Mouse (Mus musculus) granulocyte monocyte progenitor cell, adult 5-6 weeks (primary cell): ENCODE data around the gene Clec16a. TPM values are rescaled to one million over a fixed set of nuclear protein-coding genes. Genes with fewer than 3 reads are reported as not detected.

Experiments used
- ATAC-seq: replicated peaks from 2 replicates; pipeline ENCODE4 v1.8.0; 2016; ENCODE audit warnings: mild to moderate bottlenecking, moderate TSS enrichment, inconsistent platforms; ENCODE audit not compliant: poor library complexity, severe bottlenecking
- total RNA-seq, 2 experiments: library from RNA; stranded (forward) in 1 of 2; stranded (reverse) in 1 of 2; fragments of 200-712, 200-1000 nt in 1 of 2; fragments of >200 nt in 1 of 2; fragmentation: Nextera tagmentation in 1 of 2; gene quantifications; 2 replicates each; pipeline ENCODE4 v1.2.3; 2014 to 2017

Gene Clec16a
- total RNA-seq, 2 experiments from 2014 or later = 14.3 to 19.6 TPM

DNA sequence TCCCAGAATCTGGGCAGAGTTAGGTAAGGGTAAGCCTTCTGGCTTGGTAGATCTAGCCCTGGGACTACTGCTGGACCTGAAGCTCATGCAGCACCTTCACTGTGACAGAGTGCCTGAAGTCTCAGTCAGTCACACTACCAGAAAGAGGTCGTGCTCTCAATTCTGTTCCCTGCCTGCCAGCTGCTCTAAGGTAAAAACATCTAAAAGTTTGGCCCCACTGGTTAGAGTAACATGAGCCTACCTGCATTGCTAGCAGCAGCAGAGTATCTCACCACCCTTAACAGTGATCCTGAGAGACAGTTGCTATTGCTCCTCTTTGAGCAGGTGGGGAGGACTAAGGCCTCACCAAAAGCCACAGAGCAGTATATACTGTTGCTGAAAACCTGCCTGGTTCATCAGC is 160.3 kb downstream of the Clec16a start:
- no peak for ATAC-seq

DNA sequence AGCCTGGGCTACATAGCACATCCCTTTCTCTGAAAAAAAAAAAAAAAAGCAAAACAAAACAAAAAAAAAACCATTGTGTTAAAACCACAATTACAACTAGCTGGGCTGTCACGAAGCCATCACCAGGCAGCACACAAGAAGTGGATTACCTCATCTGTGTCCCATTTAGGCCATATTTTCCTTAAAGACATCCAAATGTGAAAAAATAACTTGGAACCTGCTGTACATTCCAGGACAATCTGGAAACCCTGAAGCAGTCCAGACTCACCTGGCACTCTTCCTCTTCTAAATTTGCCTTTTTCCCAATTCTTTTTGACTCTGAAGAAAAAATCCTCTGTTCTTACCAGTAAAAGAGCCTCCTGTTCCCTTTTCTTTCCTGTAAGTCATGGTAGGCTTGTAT is 166.4 kb downstream of the Clec16a start:
- no peak for ATAC-seq

DNA sequence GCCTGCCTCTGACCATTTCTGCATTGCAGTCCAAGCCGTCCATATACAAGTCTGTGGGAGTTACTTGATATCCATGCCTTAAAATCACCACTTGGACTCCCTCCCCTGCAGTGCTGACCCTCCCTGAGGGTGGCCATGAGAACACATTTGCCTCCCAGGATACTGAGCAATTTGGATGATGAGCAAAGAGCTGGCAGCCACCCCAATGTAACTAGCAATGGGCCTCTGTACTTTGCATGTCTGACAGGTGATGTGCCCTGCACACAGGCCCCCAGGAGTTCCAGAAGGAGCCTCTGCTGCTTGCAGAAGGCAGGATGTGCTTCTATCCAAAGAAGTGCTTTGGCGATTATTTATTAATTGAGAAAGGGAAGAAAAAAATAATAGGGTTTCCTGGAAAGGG is 167.9 kb downstream of the Clec16a start:
- ATAC-seq = no peak

DNA sequence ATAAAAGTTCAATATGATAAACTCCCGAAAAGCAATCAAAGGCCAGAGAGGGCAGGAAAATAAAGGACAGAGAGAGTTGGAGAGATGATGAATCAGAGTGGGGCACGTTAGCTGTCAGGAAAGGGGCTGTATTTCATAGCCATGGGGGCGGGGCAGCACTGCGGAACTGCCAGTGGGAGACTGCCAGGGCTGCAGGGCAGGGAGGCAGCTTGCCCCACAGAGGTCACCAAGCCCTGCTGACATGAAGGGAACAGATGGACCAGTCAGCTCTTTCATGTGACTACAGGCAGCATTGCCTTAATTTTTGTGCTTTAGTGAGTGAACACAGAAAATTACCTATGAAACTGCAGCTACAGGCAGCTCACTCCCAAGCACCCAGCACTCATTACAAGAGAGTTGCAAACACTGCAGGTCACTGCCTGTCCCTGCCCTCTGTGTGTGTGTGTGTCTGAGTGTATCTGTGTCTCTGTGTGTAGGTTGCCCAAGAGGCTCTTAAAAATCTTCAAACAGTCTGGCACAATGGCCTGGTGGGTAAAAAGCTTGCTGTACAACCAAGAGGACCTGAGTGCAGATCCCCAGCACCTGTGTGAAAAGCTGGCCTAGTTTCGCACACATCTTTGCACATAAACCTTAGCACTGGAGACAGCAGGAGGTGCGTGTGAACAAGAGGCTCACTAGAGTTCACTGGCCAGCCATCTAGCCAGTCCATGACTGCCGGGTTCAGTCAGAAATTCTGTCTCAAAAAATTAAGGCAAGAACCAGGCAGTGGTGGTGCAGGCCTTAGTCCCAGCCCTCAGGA is 168.5 kb downstream of the Clec16a start:
- ATAC-seq = peak; percentile 81

DNA sequence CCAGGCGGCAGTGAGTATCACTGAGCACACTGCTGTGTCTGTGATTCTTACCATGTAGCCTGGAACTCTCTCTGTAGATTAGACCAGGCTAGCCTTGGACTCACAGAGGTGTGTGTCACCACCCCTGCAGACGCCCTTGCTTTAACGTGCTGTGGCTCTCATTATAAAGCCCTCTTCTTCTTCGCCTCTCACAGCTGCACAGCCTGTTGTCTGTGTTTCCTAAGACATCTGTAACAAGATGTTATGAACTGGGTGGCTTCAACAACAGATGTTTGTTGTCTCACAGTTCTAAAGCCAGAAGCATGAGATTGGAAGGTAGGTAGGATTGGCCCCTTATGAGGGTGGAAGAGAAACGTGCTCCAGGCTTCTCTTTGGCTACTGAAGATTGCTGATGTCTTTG is 170.1 kb downstream of the Clec16a start:
- no peak for ATAC-seq

DNA sequence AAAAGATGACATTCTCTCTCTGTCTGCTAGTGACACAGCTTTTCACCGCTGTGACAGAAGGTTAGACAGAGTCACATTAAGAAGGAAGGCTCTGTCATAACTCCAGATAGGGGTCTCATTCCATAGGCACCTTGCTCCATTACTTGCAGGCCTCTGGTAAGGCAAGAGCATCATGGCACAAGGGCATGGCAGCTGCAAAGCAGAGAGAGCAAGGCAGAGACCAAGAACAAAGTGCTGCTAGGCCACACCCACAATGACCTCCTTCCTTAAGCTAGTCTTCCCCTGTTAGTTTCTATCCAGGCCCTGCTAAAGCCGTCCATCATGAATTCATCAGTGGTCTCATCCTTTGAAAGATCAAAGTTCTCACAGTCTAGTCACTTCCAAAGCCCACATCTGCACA is 170.5 kb downstream of the Clec16a start:
- ATAC-seq = no peak

DNA sequence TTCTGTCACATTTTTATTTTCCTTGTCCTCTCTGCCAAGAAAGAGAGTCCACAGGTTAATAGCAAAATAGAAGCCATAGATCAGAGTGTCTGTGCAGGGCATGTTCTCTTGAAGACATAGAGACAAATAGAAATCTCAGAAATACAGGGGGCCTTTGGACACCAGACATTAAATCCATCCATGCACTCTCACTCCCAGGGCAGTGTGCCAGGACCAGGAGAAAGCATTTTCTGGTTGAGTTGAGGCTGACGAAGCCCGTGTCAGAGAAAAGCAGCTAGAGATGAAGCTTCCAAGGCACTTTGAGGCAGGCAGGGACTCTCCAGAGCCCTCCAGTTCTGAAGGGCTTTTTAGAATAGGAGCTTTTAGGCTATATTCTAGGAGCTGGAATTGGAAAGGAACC is 171.6 kb downstream of the Clec16a start:
- ATAC-seq = no peak

DNA sequence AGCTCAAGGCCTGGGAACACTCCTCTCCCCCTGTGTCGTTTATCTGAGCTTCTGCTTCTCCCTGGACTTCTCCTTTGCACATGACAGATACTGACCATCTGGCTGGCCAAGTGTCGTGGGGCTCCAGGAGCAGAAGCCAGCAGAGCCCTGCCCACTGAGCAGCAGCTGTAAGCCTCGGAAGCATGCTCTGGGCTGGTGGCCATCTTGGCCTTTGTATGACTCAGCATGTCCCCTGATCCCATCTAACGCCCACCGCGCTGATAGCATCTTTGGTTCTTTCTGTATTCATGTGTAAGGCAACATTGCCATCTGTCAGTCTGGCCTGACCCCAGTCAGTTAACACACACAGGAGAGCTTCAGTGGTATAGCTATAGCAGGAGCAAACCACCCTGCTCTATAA is 174.8 kb downstream of the Clec16a start:
- ATAC-seq = no peak

DNA sequence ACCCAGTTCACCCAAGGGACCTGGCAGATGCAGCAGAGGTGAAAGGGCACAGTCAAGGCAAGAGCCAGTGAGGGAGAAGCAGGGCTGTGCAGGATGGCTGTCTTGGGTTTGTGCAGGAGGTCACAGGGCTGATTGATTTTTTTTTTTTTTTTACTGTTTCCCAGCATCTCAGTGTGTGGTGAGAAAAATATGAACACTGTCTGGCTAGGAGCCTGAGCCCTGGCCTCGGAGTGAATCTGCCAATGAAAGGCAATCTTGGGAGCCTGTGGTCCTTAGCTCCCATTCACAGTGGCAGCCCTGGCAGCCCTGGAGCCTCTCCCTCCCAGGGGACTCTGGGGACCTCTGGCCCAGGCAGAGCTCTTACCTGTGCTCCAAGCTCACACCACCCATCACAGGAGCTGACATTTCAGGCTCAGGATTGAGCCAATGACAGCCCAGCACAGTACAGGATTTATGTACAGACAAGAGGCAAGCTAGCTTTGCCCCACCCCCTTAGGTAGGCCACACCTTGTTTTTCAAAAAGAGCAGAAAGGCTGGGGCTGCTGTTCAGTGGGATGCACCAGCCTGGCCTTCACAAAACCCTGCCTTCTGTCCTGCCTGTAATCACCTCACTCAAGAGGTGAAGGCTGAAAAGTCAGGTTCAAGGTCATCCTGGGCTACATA is 177.9 kb downstream of the Clec16a start:
- ATAC-seq = no peak

DNA sequence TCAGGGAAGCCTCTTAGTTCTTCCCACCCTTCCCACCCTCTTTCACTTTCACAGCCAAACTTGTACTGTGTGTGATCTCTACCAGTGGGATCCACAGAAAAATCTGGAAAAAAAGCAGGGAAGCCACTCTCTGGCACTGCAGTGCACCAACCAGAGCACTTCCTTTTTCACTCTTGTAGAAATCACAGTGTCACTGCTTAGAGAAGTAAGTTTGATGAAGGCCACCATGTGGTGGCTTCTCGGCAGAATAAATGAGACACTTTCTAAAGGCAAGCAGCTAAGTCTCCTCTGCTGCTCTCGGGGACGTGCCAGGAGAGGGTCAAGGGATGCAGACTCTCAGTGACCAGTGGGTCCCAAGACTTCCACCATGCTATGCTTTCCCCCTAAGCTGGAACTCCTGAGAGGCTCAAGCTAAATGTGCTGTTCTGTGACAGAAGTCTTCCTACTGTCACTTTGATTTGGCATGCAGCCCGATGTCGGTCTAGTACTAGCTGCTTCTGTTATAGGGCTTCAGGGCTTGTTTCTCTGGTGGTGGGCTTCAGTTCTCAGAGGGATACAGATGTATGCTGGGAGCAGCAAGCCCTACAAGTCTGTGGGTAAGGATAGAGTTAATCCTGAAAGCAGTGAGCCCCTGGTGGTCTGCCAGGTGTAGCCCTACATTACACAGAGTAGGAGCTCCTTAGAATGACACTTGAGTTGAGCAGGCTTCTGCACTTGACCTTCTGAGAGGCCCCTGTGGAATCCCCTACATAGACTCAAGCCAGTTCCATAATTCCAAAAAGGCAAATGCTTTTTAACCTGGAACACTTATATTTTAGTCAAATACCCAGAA is 178.9 kb downstream of the Clec16a start:
- ATAC-seq = peak; percentile 58

DNA sequence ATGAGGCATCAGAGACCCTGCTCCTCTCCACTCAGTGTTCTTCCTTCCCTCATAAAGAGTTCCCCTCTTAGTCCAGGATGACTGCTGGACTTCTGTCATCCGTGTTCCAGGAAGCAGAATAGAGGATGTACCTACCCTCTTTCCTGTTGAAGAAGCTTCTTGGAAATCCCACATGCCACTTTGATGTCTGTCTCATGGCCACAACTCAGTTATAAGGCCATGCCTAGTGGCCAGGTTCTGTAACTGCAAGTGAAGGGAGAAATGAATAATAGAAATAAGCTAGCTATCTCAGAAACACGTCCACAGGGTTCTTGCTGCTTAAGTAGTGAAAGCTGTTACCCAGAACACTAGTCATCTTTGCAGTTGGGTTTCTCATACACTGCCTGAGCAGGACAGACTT is 180.0 kb downstream of the Clec16a start:
- 0 out of 2 replicates have a peak, but pooled peaks have one; percentile 40 for ATAC-seq

DNA sequence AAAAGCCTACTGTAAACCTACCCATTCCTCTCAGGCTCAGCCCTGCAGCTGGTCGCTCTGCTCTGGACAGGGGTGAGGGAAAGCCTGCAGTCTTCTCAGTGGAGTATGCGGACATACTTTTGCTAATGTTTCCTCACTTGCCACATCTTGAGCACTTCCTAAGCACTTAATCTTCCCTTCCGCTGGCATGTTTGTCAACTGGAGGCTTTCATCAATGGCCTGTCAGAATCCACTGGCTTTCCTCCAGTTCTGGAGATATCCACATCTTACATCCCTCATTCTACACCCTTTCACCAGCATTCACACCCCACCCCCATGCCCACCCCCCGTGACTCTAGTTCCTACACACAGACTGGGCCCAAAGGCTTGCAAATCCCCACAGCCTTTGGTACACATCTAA is 182.5 kb downstream of the Clec16a start:
- no peak for ATAC-seq

DNA sequence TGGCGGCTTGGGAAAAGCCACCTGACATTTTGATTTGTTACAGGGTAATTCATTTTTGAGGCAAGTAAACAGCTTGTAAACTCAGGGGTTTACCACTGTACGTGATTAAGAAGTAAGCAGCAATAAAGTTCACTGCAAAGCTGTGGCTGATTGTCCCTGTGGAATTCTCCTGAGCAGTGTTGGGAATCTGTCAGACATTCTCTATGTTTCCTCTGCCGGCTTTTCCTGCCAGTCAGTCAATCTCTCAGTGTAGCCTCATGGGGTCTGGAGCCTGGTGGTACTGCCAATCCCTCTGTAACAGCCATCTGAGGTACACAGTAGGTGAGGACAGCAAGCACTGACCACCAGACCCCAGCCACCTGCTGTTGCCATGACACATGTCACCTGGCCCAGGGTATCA is 183.7 kb downstream of the Clec16a start:
- ATAC-seq = no peak

DNA sequence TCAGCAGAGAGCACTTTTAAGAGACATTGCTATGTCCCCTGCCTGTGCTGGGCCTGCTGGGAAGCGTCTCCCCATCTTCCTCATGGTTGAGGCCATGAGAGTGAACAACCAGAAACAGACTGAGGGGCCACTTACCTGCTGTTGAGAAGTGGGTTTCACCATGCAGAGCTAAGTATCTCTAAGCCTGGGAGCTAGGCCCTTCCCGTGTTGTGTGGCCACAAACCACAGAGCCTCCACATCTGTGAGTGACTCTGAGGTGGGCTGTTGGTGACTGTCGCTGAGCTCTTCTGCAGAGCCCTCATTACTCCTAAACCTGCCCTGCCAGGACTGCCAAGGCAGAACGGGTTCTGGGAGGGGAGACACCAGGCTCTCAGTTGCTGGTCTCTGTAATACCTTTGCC is 185.8 kb downstream of the Clec16a start:
- ATAC-seq = 0 out of 2 replicates have a peak, but pooled peaks have one; percentile 14

DNA sequence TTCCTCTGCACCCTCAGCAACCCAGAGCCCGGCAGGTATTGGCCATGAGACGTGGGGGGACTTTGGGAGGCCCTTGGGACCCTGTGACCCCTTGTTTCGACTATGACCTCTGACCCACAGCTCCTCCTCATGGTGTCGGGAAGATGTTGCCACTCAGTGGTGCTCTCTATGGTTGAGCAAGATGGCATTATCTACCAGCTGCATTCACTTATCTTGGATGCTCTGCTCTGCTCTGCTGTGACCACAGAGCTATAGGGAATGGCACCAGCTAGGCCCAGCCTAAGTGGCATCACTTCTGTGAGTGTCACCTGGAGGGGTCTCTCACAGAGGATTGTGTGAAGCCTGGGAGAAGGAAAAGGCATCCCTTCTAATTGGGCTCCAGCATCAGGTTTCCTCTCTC is 186.6 kb downstream of the Clec16a start:
- no peak; the same call in 1 of the 2 replicates for ATAC-seq

DNA sequence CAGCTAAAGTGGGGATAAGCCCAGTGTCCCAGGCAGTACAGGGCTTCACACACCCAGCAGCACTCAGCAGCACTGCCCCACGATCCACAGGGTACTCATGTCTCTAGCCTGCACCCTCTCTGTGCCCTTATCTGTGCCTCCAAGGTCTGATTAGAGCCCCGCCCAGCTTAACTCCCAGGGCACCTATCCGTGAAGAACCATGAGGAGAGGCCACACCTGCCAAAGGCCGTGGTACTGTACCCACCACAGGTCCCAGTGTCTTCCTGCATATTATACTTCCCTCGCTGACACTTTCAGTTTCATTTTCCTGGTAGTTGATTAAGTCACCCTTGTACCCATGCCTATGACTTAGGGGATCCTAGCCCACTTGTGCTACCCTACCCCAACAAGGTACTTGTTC is 187.3 kb downstream of the Clec16a start:
- ATAC-seq = peak; percentile 52

DNA sequence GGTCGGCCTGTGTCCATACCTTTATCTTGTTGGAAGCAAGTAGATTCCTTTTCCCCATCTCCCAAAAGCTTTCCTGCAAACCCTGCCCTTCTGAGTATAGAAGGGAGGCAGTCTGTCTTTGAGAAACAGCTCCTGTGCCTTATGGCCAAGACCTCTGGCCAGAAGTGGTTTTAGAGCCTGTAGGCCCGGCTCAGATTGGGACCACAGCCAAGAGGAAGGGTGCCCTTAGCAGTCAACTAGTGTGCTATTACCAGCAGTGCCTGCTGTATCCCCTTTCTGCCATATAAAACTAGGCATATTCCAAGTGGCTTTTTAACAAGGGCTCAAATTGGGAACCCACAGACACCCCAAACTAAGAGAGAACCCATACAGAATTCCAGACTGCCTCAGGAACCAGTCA is 190.6 kb downstream of the Clec16a start:
- ATAC-seq = no peak

DNA sequence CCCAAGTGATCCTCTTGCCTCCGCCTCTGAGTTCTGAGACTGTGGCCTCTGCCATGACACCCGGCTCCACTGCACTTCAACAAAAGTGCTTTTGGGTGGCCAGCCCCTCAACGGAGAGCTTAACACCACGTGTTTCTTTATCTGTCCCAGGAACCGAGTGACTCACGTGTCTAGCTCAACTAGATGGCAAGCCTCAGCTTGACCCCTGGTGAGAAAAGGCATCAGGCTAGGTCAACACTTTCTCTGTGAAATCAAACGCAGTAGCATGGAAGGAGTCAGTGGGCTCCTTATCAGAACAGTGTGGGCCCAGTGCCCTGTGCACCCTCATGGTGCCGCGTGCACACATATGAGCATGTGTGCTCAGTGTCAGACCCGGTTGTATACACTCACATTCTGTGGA is 191.2 kb downstream of the Clec16a start:
- ATAC-seq = no peak

DNA sequence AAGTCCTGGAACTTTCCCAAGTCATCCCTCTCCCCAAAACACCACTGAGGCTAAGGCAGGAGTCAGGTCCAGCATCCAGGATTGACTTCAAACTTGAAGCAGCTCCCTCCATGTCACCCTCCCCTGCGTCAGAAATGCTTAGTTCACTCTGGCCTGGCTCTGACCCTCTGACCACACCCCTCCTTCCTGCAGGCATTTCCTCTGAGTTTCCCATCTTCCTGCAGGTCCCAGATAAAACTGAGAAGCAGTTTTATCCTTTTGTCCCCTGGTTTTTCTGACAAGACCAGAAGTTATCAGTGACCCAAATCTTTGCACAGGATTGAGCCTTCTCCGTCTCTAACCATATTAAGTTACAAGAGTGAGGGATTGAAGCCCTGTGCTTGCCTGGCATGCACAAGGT is 192.4 kb downstream of the Clec16a start:
- ATAC-seq = peak; percentile 17; the same call in 1 of the 2 replicates

DNA sequence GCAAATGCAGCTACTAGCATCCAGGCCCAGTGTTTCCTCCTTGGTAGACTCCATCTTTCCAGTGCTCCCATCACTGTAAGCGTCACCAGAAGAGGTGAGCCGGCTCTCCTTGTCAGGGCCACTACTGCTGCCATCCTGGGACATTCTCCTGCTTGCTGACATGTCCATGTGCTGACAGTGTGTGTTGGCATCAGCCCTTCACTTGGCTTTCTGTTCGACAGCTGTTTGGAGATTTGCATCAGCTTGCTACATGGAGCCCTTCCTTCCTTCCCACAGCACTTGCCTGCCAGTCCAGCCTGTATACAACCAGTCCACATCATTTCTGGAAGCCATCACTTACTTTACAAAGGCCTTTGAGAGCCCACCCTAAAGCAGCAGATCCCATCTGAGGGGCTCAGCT is 193.7 kb downstream of the Clec16a start:
- ATAC-seq = no peak

DNA sequence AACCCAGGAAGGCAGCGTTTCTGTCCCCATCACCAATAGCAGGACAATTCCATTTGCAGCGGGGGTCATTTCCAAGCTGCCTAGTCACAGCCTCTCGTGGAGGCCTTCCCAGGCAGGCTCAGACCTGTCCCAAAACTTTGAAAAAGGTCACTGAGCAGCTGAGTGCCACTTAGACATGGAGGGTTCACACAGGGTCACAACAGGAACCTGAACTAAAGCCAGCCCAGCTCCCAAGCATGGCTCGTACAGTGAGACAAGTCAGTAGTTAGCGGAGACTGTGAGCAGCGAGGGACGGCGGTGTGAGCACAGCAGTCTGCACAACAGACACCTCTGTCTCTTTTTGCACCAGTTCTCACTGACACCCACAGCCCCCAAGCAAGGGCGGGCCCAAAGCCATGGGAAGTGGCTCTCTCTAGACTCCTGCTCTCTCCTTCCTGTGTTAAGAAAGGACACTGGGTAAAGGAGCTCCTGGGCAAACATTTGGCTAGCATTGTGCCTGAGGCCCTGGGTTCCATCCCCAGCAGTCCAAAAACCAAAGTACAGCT is 194.8 kb downstream of the Clec16a start:
- no peak for ATAC-seq
